Comparison of ENCODE assay signal across 25 mouse cellular contexts in genomic region chr9:80615114-80615513, GRCm38 (mm10).
DNase-seq lines count a peak whose midpoint lies in the region; ATAC-seq and TF ChIP-seq lines count a peak whose summit lies in the region.
"Had no signal": no experiment of that assay in that cellular context is flagged by ENCODE, and none has a peak within 500 bp of the region (broad histone marks: within the 10 kb centered on the region; RNA-seq: fewer than 3 reads in every experiment).

No protein-coding gene starts in this region.

- WGBS in midbrain, postnatal 0 days = 48% methylated on average over 3 of the region's 3 CpGs
- WGBS in midbrain, embryonic 14.5 days = 48% methylated on average over 3 of the region's 3 CpGs

- no peak overlapping the region for H3K4me2 ChIP-seq in midbrain, postnatal 0 days (ENCODE audit: low read depth, low read length, poor library complexity, severe bottlenecking)
- no peak overlapping the region for H3K4me2 ChIP-seq in midbrain, embryonic 14.5 days (ENCODE audit: low read length)
- H3K4me2 ChIP-seq: embryonic facial prominence, embryonic 12.5 days; embryonic facial prominence, embryonic 15.5 days; forebrain, embryonic 15.5 days; heart, embryonic 11.5 days; hindbrain, embryonic 14.5 days had no signal

- no peaks in the 10 kb centered on the region for H3K4me1 ChIP-seq in midbrain, postnatal 0 days (ENCODE audit: insufficient read depth, low read length)
- no peaks in the 10 kb centered on the region for H3K4me1 ChIP-seq in midbrain, embryonic 14.5 days (ENCODE audit: control insufficient read depth, insufficient read depth, low read length)
- H3K4me1 ChIP-seq: embryonic facial prominence, embryonic 12.5 days; embryonic facial prominence, embryonic 15.5 days; forebrain, embryonic 15.5 days had no signal

- H3K27me3 ChIP-seq in midbrain, postnatal 0 days (ENCODE audit: insufficient read depth, low read length) = no peaks in the 10 kb centered on the region
- H3K27me3 ChIP-seq in midbrain, embryonic 14.5 days (ENCODE audit: control insufficient read depth, insufficient read depth, low read length) = no peaks in the 10 kb centered on the region
- H3K27me3 ChIP-seq: CH12.LX; embryonic facial prominence, embryonic 12.5 days; embryonic facial prominence, embryonic 15.5 days; forebrain, embryonic 15.5 days had no signal

- H3K9me3 ChIP-seq in midbrain, postnatal 0 days (ENCODE audit: low read length) = no peaks in the 10 kb centered on the region
- H3K9me3 ChIP-seq in midbrain, embryonic 14.5 days (ENCODE audit: control insufficient read depth, low read length) = no peaks in the 10 kb centered on the region
- H3K9me3 ChIP-seq: embryonic facial prominence, embryonic 12.5 days; embryonic facial prominence, embryonic 15.5 days; forebrain, embryonic 15.5 days; G1E had no signal

- peak; percentile 34; the same call in 1 of the 2 replicates for ATAC-seq in midbrain, postnatal 0 days (ENCODE audit: low FRiP score)
- ATAC-seq in midbrain, embryonic 14.5 days (ENCODE audit: low FRiP score, low TSS enrichment) = no peak
- ATAC-seq: forebrain, embryonic 15.5 days; hindbrain, postnatal 0 days; inflammation-experienced regulatory T-cells, adult 6 months; intestine, embryonic 16.5 days had no signal

- H3K9ac ChIP-seq in midbrain, postnatal 0 days (replicated peaks; ENCODE audit: low read length, poor library complexity, severe bottlenecking) = no peak overlapping the region
- no peak overlapping the region for H3K9ac ChIP-seq in midbrain, embryonic 14.5 days (replicated peaks; ENCODE audit: low read length)
- H3K9ac ChIP-seq: embryonic facial prominence, embryonic 12.5 days; embryonic facial prominence, embryonic 15.5 days; forebrain, embryonic 15.5 days; hindbrain, embryonic 14.5 days had no signal

- peak; percentile 4 for DNase-seq in embryo, embryonic 11 days
- DNase-seq in embryo, embryonic 10 days (ENCODE audit: low spot score) = no peak
- DNase-seq in midbrain, postnatal 0 days (ENCODE audit: low spot score) = no peak
- no peak for DNase-seq in midbrain, embryonic 14.5 days
- peak; percentile 47 for DNase-seq in Muller cell, postnatal 12 days (ENCODE audit: inconsistent ontology term)
- DNase-seq in mesoderm, embryonic 11.5 days (ENCODE audit: low read depth, low spot score) = peak; percentile 4
- no peak for DNase-seq in heart, adult 18-20 months
- DNase-seq: adrenal gland, adult 2 months; adrenal gland, postnatal 14 days; B cell, adult 2 months; cerebellum, adult 11-12 months; cerebellum, adult 8-10 months; cerebellum, postnatal 10 days; gastrocnemius, postnatal 10 days; gastrocnemius, postnatal 36 days had no signal

- no peak overlapping the region for H3K4me3 ChIP-seq in midbrain, postnatal 0 days (ENCODE audit: low read depth, low read length)
- H3K4me3 ChIP-seq in midbrain, embryonic 14.5 days (replicated peaks; ENCODE audit: low read depth, low read length) = no peak overlapping the region
- H3K4me3 ChIP-seq: embryonic facial prominence, embryonic 12.5 days; embryonic facial prominence, embryonic 15.5 days; forebrain, embryonic 15.5 days had no signal

- TF ChIP-seq CTCF in midbrain, postnatal 0 days (IDR thresholded peaks at IDR 0.05) = no peak

- H3K27ac ChIP-seq in midbrain, postnatal 0 days (ENCODE audit: low read depth, low read length) = no peak overlapping the region
- no peak overlapping the region for H3K27ac ChIP-seq in midbrain, embryonic 14.5 days (replicated peaks; ENCODE audit: low read depth, low read length)
- H3K27ac ChIP-seq: embryonic facial prominence, embryonic 12.5 days; embryonic facial prominence, embryonic 15.5 days; forebrain, embryonic 15.5 days; hindbrain, embryonic 14.5 days; hindbrain, postnatal 0 days had no signal

- no peaks in the 10 kb centered on the region for H3K36me3 ChIP-seq in midbrain, postnatal 0 days (ENCODE audit: insufficient read depth, low read length)
- no peaks in the 10 kb centered on the region for H3K36me3 ChIP-seq in midbrain, embryonic 14.5 days (ENCODE audit: control insufficient read depth, insufficient read depth, low read length)
- H3K36me3 ChIP-seq: embryonic facial prominence, embryonic 12.5 days; embryonic facial prominence, embryonic 15.5 days; forebrain, embryonic 15.5 days; G1E had no signal

Comparison
In these comparisons a context has a peak if more than half of its experiments do, and no peak if none do; other contexts are left out.
1. DNase-seq: peak in embryo, embryonic 11 days (single experiment), Muller cell, postnatal 12 days (single experiment) and mesoderm, embryonic 11.5 days (single experiment); none in embryo, embryonic 10 days (single experiment), midbrain, postnatal 0 days (single experiment), midbrain, embryonic 14.5 days (single experiment) and heart, adult 18-20 months (0 of 2).